Mouse (Mus musculus): ENCODE measurements around the gene Frmpd4.

Frmpd4 gene

DNA sequence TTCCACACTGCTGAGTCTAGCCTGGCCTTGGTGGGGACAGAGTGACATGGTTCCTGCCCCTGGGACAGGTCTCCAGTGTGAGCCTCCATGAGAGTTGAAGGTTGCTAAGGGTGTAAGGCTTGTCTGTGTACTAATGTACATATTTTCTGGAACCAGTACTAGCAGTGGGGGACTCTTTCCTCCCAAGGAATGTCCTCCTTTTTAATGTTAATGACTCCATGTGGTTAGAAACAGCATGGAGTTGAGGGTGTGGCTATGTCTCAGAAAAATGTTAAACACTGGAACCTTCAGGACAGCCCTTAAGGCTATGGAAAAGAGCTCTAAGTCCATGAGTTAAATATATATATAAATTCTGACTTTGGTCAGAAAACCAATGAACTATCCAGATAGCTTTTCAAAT lies 436.0 kb downstream of the Frmpd4 start:
- in situ Hi-C loops (cut with MboI, MseI), result no loop called here

DNA sequence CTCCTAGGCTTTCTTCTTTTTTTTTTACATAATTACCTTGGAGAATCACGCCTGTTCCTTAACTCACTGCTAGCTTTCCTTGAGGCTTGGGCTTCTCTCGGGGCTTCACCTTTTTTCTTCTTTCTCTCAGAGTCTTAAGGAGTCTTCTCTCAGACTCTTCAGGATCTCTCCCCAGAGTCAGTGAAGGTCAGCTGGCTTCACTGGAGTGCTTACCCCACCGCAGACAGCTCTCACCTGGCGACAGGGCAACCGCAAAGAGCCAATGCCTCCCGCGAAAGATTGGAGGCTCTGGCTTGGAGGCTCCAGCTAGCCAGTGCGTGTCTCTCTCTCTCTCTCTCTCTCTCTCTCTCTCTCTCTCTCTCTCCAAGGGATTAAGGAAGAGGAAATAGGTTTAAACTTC lies 453.0 kb downstream of the Frmpd4 start:
- in situ Hi-C loops (cut with MboI, MseI), result no loop called here

DNA sequence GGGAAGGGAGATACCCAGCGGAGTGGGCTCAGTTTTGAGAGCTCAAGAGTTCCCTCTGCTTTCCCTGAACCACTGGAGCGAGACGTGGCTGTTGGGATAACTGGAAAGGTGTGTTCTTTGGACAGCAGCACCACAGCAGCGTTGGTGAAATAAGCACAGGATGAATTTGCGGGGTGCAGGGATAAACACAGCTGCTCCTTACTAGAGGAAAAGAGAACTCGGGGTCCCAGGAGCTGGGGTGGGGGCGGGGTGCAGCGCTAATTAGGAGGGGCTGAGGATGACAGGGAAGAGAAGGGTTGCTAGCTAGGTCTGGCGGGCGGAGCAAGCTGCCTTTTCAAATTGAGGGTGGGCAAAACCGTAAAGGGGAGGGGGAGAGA lies 453.5 kb downstream of the Frmpd4 start:
- in situ Hi-C loops (cut with MboI, MseI), result no loop called here

DNA sequence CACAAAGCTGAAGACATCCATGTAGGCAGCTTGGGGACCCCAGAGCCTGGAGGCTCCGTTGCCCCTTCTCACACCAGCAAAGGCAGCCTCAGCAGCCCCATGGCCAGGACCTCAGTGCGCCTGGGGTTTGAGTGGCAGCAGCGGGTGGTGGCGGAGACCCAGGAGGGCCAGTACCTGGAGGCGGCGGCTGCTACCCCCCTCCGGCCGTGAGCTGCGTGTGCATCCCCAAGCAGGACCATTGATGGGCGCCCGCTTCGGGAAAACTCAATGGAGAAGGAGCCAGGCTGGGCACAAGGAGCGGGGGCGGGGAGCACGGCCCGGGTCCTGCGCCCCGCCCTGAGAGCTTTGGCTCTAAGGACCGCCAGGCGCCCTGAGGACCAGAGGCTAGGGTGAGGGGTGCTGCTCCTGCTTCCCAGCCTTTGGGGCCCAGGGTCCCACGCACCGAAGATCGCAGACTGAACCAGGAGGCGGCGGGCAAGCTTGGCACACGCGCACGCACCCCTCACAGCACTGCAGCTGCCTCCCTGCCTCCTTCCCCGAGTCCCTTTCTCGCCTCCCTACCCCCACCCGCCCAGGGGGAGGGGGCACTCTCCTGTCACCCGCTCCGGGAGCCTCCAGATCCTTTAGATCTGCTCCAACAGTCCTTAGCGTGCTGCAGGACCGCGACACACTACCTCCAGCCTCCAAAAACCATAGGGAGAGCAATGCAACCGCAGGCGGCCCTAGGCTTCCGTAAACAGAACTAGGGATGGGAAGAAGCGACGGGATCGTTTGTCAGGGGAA lies 454.0 kb downstream of the Frmpd4 start:
- in situ Hi-C loops (cut with MboI, MseI), result no loop called here

DNA sequence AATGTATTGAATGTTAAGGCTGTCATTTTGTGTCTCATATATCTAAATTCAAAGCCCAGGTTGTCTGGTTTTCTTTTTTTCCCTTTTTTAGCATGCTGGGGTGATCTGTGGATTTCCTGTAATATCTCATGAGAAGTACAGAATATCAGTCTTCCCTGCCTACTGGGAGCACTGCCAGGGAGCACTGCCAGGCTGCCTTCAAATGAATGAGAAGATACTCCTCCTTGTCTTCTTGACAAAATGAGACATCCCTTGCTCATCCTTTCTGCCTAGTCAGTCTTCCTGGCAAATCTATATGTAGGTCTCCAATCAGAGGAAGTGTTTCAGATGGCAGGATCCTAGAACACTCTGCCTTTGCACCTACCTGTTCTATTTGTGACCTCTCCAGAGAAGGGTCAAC lies 535.4 kb downstream of the Frmpd4 start:
- in situ Hi-C loops (cut with MboI, MseI), result no loop called here

DNA sequence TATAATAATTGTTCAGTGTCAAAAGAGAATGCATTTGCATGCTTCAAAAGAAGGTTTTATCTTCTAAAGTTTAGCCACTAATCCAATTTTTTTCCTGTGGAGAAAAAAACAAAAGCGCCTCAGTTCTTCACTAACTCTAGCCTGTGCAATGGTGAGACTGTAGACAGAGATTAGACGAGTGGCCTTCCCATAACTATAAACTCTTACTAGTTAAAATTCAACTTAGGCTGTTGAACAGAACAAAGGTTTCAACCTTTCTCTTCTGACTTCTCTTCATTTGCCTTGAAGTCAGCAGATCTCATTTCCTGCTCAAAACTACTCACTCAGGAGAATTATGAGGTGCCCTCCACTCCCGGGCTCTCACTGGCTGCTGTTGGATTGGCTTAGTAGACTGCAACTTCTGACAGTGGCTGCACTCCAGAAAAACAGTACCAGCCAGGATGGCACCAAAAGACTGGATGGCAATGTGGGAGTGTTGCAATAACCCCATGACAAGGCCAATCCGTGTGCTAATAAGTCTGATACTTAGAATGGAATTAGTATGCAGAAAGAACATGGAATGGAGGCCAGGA lies 556.4 kb downstream of the Frmpd4 start:
- in situ Hi-C loops (cut with MboI, MseI), result no loop called here

DNA sequence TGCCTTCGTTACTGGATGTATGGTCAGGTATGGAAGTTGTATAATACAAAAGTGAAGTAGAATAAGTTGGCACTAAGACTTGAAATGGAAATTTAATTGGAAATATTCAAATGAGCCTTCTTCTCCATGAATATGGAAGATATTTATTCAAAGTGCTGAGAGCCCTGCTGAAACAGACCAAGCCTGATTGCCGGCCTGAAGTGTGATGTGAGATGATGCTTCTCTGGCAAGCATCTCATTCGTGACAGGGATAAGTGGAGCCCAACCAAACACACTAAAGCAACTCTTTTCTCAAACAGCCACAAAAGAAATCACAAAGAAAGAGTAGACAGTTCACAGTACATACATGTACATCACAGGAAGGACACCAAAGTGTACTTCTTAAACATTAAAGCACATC lies 559.2 kb downstream of the Frmpd4 start:
- in situ Hi-C loops (cut with MboI, MseI), result no loop called here

DNA sequence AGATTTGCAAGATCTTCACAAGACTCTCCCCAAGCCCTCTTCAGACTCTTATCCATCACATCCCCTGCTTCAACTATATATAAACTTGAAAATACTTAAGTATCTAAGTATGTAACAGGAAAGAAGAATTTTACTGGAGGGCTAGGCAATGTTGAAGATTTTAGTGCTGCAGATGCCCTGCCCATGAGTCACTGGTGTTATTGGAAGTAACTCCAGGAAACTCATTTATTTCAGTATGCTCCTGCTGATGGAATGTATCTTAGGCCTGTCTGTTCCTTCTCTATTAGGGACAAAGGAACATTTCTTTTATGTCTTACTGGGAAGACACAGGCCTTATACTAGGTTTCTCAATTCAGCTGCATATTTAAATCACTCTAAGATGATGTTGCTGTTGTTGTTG lies 592.2 kb downstream of the Frmpd4 start:
- in situ Hi-C loops (cut with MboI, MseI), result no loop called here

DNA sequence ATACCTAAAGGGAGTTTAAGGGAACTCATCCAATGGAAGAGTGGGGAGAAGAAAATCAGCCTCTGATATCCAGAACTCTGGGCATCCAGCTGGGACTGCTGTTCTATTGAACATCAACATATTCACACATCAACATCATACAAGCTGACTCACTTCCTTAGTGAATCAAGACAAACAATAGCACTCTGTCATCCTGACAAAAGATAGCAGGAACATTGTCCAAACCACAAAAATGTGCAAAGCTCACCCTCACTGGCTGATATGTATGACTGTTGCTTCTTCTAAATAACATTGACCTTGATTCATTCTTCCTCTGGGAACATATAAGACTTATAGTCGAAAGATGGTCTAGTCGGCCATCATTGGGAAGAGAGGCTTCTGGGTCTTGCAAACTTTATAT lies 625.8 kb downstream of the Frmpd4 start:
- in situ Hi-C loops (cut with MboI, MseI), result no loop called here

DNA sequence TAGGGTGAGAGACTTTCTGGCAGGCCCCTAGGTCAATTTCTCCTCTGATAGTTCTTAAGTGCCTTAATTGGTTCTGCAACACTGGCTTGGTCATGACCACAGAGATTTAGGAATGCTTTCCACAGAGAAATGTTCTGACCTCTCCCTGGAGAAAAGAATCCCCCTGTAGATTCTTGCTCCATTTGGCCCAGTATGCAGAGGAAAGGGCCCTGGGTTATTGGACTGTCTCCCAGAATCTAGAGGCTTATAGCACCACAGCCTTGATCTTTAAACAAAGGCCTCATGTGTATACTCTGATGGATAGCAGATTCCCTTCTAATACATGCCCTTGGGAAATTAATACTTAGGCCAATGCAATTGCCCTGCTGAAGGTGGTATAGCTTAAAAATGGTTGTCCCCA lies 667.5 kb downstream of the Frmpd4 start:
- in situ Hi-C loops (cut with MboI, MseI), result no loop called here

DNA sequence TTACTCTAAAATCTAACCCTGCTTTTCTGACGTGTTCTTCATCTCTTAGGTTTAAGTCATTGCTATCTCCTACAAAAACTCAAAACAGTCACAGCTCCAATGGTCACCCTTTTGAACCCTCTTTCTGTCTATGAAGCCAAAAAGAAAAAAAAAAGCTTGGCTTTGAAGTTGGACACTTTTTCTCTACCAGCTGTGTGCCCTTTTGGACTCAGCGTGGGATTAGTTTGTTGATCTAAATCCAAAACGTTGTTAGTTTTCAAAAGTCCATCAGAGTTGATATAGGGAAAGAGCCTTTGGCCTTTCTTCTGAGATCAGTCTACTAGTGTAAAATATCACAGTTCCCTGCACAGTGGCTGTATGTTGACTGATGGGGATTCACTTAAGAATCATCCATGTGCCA lies 676.0 kb downstream of the Frmpd4 start:
- in situ Hi-C loops (cut with MboI, MseI), result no loop called here

DNA sequence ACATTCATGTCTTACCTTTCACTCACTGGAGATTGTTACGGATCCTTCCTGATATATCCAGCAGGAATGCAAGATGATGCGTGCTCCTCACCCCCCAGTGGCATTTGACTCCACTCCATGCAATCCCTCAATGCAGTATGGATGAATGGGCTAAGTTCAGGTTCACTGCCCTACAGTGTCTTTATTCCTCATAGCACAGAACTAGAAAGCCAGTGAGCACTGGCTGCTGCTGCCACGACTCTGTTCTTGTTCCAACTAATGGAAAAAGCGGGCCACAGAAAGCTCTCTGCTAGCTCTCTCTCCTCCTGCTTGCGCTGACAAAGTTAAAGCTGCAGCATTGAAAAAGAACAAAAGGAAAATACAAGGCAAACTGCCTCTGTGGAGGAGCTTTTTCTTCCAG lies 722.2 kb downstream of the Frmpd4 start:
- in situ Hi-C loops (cut with MboI, MseI), result no loop called here

DNA sequence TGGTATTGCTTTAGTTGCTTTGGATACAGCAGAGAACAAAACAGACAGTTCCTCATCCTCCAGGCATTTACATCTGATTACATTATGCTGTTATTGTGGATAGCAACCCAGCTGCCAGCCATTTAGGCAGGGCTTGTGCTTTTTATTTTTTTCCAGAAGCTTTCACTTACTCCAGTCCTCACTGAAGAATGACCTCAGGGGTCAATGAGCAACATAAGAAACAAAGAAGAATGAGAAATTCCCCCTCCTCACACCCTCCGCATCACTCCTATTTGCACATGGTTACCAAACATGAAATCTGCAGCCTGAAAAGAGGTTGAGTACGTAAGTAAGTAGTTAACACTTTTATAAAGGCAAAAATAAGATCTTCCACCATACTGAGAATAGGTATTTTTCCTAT lies 744.5 kb downstream of the Frmpd4 start:
- in situ Hi-C loops (cut with MboI, MseI), result no loop called here

DNA sequence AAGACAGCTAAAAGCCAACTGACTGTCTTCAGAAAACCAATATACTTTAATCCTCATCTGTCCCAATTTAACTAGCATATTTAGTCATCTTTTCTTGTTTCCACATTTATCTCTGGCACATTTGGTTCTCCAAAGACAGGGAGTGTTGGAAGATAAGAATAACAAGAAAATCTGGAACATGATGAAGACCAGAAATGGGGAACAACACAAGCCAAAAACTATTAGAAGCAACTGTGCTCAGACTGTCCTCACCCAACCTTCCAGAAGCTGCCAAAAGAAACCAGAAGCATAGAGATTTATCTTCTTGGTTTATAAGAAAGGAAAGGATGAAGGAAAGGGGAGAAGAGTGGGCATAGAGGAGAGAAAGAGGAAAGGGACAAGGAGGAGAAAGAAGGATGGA lies 748.6 kb downstream of the Frmpd4 start:
- in situ Hi-C loops (cut with MboI, MseI), result no loop called here

DNA sequence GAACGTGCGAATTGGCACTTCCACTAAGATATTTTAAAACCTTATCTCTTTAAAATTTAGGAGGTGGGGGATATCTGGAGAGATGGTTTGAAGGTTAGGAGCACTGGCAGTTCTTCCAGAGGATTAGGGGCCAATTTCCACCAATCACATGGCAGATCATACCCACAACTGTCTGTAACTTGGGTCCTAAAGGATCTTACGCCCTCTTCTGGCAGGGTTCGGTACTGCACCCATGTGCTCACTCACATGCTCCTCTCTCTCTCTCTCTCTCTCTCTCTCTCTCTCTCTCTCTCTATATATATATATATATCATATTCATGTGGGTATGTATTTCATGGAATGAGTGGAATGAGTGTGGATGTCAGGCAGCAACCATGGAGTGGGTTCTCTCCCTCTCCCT lies 759.7 kb downstream of the Frmpd4 start:
- in situ Hi-C loops (cut with MboI, MseI), result loop anchor here (5.0 to 10.0 kb wide), 3 partner anchors 320 to 535 kb away; no protein-coding TSS in a partner anchor

DNA sequence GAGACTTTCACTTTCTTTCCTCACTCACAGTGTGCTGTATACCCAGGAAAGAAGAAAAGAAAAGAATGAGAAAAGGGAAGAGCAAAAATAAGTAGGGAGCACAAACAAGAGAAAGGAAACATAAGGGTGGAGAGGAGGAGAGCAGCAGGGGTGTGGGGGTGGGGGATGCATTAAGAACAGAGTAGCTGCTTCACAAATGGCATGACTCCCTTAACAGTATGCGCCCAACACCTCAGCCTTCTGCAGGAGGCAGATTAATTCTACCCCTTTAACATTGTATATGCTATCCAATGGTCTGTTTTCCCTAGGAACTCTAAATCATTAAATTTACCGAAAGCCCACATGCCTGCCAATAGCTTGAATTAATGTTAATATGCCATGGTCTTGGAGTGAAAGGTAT lies 766.9 kb downstream of the Frmpd4 start:
- in situ Hi-C loops (cut with MboI, MseI), result loop anchor here in 1 of 2 experiments (10.0 kb wide), 1 partner anchor 525 kb away; no protein-coding TSS in a partner anchor

DNA sequence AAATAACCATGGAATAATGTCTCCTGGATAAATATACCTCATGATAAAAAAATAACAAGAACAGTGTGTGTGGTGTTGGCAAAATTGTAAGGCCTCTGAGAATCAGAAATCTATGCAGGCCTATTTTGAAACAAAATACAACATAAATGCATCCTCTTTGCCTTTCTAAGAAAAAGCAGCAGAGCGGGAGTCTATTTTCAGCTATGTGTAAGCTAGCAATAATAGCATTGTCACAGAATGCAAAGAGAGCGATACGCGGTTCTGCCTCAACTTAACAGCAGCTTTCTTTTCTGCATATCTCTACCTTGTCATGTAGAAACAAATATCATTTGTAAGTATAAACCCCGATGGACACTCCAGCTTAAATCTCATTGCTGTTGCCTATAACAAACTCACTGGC lies 768.5 kb downstream of the Frmpd4 start:
- in situ Hi-C loops (cut with MboI, MseI), result no loop called here

DNA sequence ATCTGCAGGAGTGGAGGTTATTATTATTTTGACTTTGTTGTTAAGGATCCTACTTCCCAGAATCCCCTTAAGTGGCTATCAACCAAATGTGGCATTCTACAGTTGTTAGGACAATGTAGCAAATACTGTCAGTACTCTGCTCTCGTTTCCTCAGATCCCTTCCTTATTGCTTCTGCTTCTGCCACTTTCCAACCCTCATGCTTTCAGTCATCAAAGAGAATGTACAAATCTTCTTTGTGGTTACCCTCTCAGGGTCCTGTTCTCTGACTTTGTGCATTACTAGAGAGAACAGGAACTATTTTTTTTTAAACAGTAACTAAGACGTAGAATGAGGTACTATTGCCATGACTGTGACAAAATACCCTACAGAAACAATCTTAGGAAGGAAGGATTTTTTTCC lies 788.3 kb downstream of the Frmpd4 start:
- in situ Hi-C loops (cut with MboI, MseI), result no loop called here

DNA sequence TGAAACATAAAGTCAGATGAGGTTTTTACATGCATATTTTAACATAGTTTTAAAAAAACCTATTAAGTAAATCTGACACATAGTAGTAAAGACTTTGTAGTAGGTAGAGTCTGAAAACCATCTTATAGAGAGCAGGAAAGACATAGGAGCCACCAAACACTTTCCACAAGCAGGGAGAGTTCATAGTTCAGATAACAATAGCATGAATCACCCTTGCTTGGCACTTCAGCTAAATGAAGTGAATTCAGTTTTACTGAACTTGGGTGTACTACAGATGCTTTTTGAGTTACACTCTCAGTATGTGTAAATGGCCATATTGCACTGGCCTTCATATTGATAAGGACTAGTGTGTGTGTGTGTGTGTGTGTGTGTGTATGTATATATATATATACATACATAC lies 793.5 kb downstream of the Frmpd4 start:
- in situ Hi-C loops (cut with MboI, MseI), result no loop called here

DNA sequence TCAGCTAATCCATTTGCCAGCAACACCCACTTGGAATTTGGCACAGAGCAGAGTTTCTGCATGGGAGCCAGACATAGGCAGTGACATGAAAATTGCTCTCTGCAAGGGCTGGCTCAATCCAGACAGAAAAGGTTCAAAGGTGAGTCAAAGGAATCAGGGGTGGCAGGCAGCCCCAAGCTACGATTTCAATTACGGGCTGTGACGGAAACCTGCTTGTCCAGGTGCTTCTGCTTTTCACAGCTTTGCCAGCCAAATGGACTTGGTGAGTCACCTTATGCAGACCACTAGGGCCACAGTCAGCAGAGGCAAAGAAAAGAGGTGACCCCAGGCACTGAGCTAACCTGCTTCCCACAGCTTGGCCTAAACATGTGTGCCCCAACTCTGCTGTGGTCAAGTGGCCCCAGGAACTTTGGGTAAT lies 857.5 kb downstream of the Frmpd4 start:
- in situ Hi-C loops (cut with MboI, MseI), result no loop called here

DNA sequence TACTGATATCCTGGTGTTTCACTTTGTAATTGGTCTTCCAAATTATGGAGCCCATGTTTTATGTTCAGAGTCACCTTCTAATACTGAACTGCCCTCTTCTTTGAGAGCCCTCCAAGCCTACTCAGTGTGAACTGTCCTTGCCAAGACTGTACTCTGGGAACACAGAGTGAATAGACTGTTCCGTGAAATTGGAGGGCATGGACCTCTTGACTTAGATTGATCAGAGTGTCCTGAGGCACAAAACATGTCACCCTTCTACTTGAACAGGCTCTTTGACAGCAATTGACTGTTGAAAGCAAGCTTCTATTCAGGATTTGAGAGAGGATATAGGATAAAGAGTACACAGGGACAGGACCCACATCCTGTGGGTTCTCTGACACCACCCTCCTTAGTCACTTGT lies 857.9 kb downstream of the Frmpd4 start:
- in situ Hi-C loops (cut with MboI, MseI), result no loop called here

DNA sequence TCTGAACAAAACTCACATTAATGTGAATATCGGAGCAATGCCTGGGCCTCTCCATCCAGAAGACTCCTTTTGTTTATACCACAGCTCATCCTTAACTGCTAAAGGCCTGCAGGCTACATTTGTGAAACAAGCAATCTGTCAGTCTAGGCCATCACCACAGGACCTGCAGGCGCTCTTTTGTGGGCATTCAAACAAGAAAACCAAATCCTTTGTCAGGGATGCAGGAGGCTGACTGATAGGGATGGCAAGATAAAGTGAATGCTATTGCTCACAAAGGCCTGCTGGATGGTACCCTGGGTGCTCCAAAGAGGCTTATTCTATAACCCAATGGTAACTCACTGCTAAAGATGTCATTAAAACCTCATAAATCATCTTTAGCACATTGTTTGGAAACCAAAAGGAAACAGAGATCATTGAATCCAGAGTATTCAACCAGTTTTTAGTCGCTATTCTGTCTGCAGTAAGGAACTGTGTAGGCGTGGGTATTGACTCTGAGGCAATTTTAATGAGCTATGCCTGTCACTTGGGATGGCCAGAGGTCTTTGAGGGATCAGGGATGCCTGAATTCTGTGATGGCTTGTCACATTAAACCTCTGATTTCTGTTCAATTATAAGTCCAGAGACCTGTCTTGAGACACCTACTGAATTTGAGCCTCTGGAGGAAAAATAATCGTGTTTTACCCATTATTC lies 922.1 kb downstream of the Frmpd4 start:
- in situ Hi-C loops (cut with MboI, MseI), result no loop called here

DNA sequence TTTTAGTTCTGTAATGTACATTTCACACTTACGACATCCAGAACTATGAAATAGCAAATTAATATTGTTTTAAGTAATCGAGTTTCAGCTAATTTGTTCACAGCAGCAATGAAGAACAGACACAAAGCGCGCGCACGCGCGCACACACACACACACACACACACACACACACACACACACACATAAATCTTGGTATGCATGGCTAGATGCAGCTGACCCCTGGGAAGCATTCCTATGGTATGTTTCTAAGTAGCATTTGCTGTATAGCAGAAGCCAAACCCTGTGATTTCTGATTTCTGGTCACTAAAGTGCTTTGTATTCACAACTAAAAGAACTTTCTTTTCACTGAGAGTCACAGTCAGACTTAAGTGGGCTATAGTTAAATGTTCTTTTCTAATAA lies 922.8 kb downstream of the Frmpd4 start:
- in situ Hi-C loops (cut with MboI, MseI), result no loop called here
